Mouse (Mus musculus): ENCODE results near the gene Parp11.

DNA sequence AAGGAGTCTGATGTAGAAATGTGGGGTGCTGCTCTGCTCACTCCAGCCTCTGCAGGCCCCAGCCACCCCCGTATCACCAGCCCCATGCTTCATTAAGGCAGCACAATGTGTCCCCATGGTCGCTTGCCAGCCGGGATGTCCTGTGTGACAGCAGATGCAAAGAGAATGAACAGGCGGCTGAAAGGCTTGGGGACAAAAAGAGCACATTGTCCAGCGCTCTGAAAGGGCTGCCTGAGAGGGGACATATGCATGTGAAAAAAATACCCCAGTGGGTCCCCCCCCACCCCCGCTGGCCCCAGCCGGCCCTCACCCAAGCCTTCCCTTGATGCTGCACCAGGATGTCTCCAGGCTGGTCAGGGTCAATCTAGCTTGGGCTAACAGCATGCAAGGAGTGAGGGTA lies 41.0 kb upstream of the Parp11 start:
- TF ChIP-seq CTCF (IDR thresholded peaks at IDR 0.05), result no peak
- no peak for TF ChIP-seq POLR2A (IDR thresholded peaks at IDR 0.05; ENCODE audit: insufficient read depth, low read depth, low read length)
